Mouse (Mus musculus) heart, embryonic 15.5 days (tissue): ENCODE measurements at regions not wholly inside any gene's neighbourhood (a gene's known extent, or its start where the extent isn't known, plus 50 kb on each side); places are given as distances from the start of the nearest gene placed in this dataset.

Source experiments
- ATAC-seq: fragments of 200-750 bp; cut with Nextera tagmentation; replicated peaks from 2 replicates; pipeline ENCODE4 v1.8.0; 2017; ENCODE audit warnings: low read depth, moderate TSS enrichment; ENCODE audit not compliant: insufficient number of reproducible peaks, insufficient read depth, low FRiP score
- H3K27ac ChIP-seq: fragments of 300-500 bp; sonication (generic); 2 replicates; pipeline ENCODE4 v1.5.1; 2015; ENCODE audit warnings: mild to moderate bottlenecking, inconsistent platforms
- H3K27me3 ChIP-seq: fragments of 300-500 bp; sonication (generic); 2 replicates; pipeline ENCODE4 v1.6.1; 2015; ENCODE audit warnings: inconsistent platforms
- H3K36me3 ChIP-seq: fragments of 300-500 bp; sonication (generic); 2 replicates; pipeline ENCODE4 v1.6.1; 2015; ENCODE audit warnings: mild to moderate bottlenecking, inconsistent platforms
- H3K4me1 ChIP-seq: fragments of 300-500 bp; sonication (generic); replicated peaks from 2 replicates; pipeline ENCODE4 v1.6.1; 2015; ENCODE audit warnings: inconsistent platforms
- H3K4me2 ChIP-seq: fragments of 300-500 bp; sonication (generic); 2 replicates; pipeline ENCODE4 v1.6.1; 2015; ENCODE audit warnings: inconsistent platforms, mild to moderate bottlenecking, moderate library complexity
- H3K4me3 ChIP-seq: fragments of 300-500 bp; sonication (generic); 2 replicates; pipeline ENCODE4 v1.5.1; 2015; ENCODE audit warnings: mild to moderate bottlenecking, inconsistent platforms
- H3K9ac ChIP-seq: fragments of 300-500 bp; sonication (generic); 2 replicates; pipeline ENCODE4 v1.6.1; 2015; ENCODE audit warnings: mild to moderate bottlenecking, inconsistent platforms
- H3K9me3 ChIP-seq: fragments of 300-500 bp; sonication (generic); replicated peaks from 2 replicates; pipeline ENCODE4 v1.6.1; 2016; ENCODE audit warnings: inconsistent platforms
- WGBS: fragments of 180-500 bp; shearing (Covaris S2); methylation state at CpG from one replicate; pipeline ENCODE4 v1.1.7; 2015; ENCODE audit warnings: mixed read lengths; 5-methylcytosine and 5-hydroxymethylcytosine counted together

DNA sequence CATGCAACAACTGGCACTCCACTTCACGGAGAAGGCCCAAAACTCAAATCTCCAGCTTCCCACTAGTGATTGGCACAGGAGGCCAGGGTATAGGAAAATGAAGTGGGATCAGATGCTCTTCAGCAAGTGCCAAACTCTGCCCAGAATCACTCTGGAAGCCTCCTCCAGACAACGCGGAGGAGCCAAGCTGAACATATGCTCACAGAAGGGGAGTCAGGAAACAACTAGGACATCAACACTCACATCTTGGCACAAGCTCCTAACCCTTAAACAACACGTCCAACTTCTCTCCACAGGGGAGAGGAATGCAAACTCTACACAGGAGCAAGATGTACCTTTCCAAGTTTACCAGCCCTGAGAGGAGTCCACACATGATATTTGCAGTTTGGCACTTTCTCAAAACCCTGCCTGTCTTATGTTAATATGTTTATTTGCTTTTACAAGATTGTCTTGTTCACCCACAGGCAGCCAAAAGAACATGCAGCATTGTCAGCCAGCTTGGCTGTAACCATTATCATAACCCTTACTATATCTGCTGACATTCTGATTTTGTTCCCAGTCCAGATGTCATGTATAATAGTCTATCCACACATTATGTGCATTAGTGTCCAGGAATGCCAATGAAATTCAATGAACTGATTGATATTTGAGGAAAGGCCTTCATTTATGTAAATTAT lies 440.1 kb upstream of the B3galt2 start:
- ATAC-seq = no peak
- H3K9ac ChIP-seq = no peak overlapping the region
- no peaks in the 10 kb centered on the region for H3K36me3 ChIP-seq
- H3K4me3 ChIP-seq = no peak overlapping the region
- H3K4me1 ChIP-seq = no peaks in the 10 kb centered on the region; the same call in 1 of the 2 replicates
- H3K9me3 ChIP-seq = no peaks in the 10 kb centered on the region
- H3K27ac ChIP-seq = no peak overlapping the region
- no peaks in the 10 kb centered on the region for H3K27me3 ChIP-seq
- no peak overlapping the region for H3K4me2 ChIP-seq
- WGBS = 63% methylated on average over 4 of the region's 4 CpGs

DNA sequence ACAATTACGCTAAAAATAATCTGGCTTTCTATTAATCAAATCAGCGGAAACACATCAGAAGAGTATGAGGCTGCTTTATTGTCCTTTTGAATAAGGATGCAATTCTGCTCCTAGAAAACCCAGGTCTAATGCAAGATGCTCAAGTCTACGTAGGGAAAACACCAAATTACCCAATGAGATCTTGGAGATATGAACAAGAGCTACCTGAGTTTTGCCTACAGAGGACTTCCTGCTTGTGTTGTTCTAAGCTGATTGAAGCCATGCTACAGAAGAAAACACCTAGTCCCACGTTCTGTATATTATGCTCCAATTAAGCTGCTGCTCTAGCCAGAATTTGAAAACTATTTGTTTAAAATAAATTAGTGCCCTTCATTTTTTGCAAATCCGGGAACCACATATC lies 439.5 kb upstream of the B3galt2 start:
- ATAC-seq = no peak
- Histone ChIP-seq H3K36me3 (no peaks in the 10 kb centered on the region), H3K4me2 (no peak overlapping the region), H3K4me3 (no peak overlapping the region), H3K4me1 (no peaks in the 10 kb centered on the region; the same call in 1 of the 2 replicates), H3K27ac (no peak overlapping the region), H3K27me3 (no peaks in the 10 kb centered on the region), H3K9ac (no peak overlapping the region), H3K9me3 (no peaks in the 10 kb centered on the region)
- 77% methylated on average over 5 of the region's 5 CpGs for WGBS

GRCm38 (mm10) chr1:143202182-143202581 lies 438.3 kb upstream of the B3galt2 start:
- no peak overlapping the region for H3K27ac ChIP-seq
- ATAC-seq = no peak; the same call in 1 of the 2 replicates
- no peak overlapping the region for H3K4me3 ChIP-seq
- no peak overlapping the region for H3K9ac ChIP-seq
- WGBS = 50% methylated on average over 3 of the region's 3 CpGs
- no peaks in the 10 kb centered on the region for H3K27me3 ChIP-seq
- H3K9me3 ChIP-seq = no peaks in the 10 kb centered on the region
- H3K4me1 ChIP-seq = no peaks in the 10 kb centered on the region; the same call in 1 of the 2 replicates
- H3K4me2 ChIP-seq = no peak overlapping the region
- H3K36me3 ChIP-seq = no peaks in the 10 kb centered on the region

- Histone ChIP-seq H3K9ac (no peak overlapping the region), H3K4me2 (no peak overlapping the region), H3K36me3 (no peaks in the 10 kb centered on the region), H3K27me3 (no peaks in the 10 kb centered on the region), H3K9me3 (no peaks in the 10 kb centered on the region), H3K27ac (no peak overlapping the region), H3K4me3 (no peak overlapping the region), H3K4me1 (no peaks in the 10 kb centered on the region; the same call in 1 of the 2 replicates)
- ATAC-seq = no peak
Observed at GRCm38 (mm10) chr1:143204070-143204469, 436.4 kb upstream of the B3galt2 start.

- Histone ChIP-seq H3K9me3 (no peaks in the 10 kb centered on the region), H3K36me3 (no peaks in the 10 kb centered on the region), H3K4me2 (no peak overlapping the region), H3K9ac (no peak overlapping the region), H3K4me1 (no peaks in the 10 kb centered on the region), H3K4me3 (no peak overlapping the region), H3K27me3 (no peaks in the 10 kb centered on the region), H3K27ac (no peak overlapping the region)
- 87% methylated on average over 3 of the region's 3 CpGs for WGBS
- ATAC-seq = no peak
Observed at GRCm38 (mm10) chr1:143206995-143207394, 433.5 kb upstream of the B3galt2 start.

GRCm38 (mm10) chr1:143207399-143208065 lies 432.9 kb upstream of the B3galt2 start:
- Histone ChIP-seq H3K9ac (no peak overlapping the region), H3K36me3 (no peaks in the 10 kb centered on the region), H3K4me2 (no peak overlapping the region), H3K27ac (no peak overlapping the region), H3K27me3 (no peaks in the 10 kb centered on the region), H3K4me1 (no peaks in the 10 kb centered on the region), H3K4me3 (no peak overlapping the region), H3K9me3 (no peaks in the 10 kb centered on the region)
- no peak for ATAC-seq
- WGBS = 83% methylated on average over 6 of the region's 6 CpGs

DNA sequence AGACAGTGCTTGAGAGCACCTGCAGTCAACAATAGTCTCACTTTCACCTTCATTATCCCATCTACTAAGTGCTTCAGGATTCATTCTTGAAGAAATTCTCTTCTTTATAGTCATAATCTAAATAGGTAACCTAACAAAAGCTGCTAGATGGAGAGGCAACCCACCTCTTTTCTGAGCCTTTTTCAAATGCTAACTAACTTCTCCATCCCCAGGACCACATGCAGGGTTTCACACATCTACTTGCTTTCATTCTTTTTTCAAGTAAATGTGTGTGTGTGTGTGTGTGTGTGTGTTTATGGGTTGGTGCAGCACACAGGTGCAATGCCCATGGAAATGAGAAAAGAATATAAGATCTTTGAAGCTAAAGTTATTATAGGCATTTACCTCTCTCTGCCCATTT lies 423.1 kb upstream of the B3galt2 start:
- ATAC-seq = no peak

GRCm38 (mm10) chr1:143231969-143232368 lies 408.5 kb upstream of the B3galt2 start:
- no peak for ATAC-seq

More for the DNA sequence above, 423.1 kb upstream of the B3galt2 start:
- no peaks in the 10 kb centered on the region for H3K36me3 ChIP-seq
- no peak overlapping the region for H3K27ac ChIP-seq
- H3K27me3 ChIP-seq = no peaks in the 10 kb centered on the region
- H3K9ac ChIP-seq = no peak overlapping the region
- no peaks in the 10 kb centered on the region for H3K4me1 ChIP-seq
- H3K4me2 ChIP-seq = no peak overlapping the region
- H3K4me3 ChIP-seq = no peak overlapping the region
- H3K9me3 ChIP-seq = no peaks in the 10 kb centered on the region

DNA sequence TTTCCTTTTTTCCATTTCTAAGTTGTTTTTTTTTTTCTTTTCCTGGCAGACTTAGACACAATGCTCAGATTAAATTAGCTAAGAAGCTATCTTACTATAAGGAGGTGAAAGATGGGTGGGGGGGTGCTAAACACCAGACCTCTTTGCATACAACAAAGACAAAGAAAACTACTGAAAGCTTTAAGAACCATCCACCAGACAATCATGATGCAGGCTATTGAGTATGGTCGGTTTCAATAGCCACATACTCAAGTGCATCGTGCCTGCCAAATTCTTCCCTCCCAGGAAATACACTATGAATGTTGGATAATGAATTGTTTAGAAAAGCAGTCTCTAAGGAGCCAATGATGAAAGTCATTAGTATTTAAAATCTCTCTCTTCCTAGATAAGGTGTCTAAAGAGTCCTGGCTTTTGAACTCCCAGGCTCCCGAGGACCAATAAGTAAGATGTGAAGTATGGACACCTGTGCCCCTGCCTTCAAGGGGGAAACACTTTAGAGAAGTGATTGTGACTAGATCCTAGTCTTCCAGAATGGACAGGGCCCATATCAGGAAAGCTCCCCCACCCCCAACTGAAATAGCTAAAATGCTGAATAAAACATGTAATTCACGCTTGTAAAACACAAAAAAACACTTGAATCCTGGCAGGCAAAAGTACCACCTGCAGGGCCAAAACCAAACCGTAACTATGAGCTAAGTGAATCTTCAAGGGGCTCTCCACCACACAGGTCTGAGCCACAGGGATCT lies 381.8 kb upstream of the B3galt2 start:
- H3K4me1 ChIP-seq = no peaks in the 10 kb centered on the region
- H3K36me3 ChIP-seq = no peaks in the 10 kb centered on the region
- no peak overlapping the region for H3K4me2 ChIP-seq
- WGBS = 62% methylated on average over 5 of the region's 5 CpGs
- H3K4me3 ChIP-seq = no peak overlapping the region
- H3K27ac ChIP-seq = no peak overlapping the region
- no peaks in the 10 kb centered on the region for H3K27me3 ChIP-seq
- no peaks in the 10 kb centered on the region for H3K9me3 ChIP-seq
- H3K9ac ChIP-seq = no peak overlapping the region
- ATAC-seq = no peak

More at GRCm38 (mm10) chr1:143231969-143232368, 408.5 kb upstream of the B3galt2 start:
- H3K9ac ChIP-seq = no peak overlapping the region
- 84% methylated on average over 7 of the region's 7 CpGs for WGBS
- no peak overlapping the region for H3K27ac ChIP-seq
- no peaks in the 10 kb centered on the region for H3K9me3 ChIP-seq
- no peaks in the 10 kb centered on the region for H3K4me1 ChIP-seq
- H3K36me3 ChIP-seq = no peaks in the 10 kb centered on the region
- no peak overlapping the region for H3K4me3 ChIP-seq
- H3K4me2 ChIP-seq = no peak overlapping the region
- no peaks in the 10 kb centered on the region for H3K27me3 ChIP-seq

DNA sequence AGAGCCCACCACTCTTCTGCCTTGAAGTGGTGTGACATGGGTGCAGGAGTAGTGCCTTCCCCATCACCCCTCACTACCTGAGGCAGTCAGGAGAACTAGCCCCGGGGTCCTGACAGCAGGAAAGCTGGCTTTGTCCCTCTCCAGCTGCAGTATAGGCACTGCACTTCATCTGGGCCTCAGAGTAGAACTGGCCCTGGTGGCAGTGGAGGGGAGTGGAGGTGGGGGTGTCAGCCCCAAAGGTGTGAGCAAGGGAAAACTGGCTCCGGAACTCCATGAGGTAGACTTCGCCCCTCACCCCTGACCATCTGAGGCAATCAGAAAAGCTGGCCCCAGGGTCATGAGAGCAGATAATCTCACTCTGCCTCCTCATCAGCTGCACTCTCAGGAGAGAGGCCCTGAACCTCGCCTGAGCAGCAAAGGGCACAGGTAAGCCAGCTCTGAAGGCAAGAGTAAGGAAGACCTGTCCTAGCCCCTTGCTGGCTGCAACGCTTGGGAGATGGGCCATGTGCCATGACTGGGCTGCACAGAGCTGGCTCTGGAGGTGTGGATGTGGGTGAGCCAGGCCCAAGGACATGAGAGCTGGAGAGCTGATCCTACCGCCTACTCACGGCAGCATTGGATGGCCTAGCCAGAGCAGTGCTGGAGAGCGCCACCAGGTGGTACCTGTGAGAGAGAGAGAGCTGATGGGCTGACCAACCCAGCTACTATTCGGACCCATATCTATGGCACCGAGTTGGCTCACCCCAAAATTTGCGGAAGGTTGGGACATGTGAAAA lies 377.0 kb upstream of the B3galt2 start:
- no peaks in the 10 kb centered on the region for H3K9me3 ChIP-seq
- no peak overlapping the region for H3K4me2 ChIP-seq
- WGBS = 65% methylated on average over 11 of the region's 11 CpGs
- H3K27me3 ChIP-seq = no peaks in the 10 kb centered on the region
- H3K4me3 ChIP-seq = no peak overlapping the region
- H3K27ac ChIP-seq = no peak overlapping the region
- H3K36me3 ChIP-seq = no peaks in the 10 kb centered on the region
- ATAC-seq = no peak
- no peak overlapping the region for H3K9ac ChIP-seq
- H3K4me1 ChIP-seq = no peaks in the 10 kb centered on the region

DNA sequence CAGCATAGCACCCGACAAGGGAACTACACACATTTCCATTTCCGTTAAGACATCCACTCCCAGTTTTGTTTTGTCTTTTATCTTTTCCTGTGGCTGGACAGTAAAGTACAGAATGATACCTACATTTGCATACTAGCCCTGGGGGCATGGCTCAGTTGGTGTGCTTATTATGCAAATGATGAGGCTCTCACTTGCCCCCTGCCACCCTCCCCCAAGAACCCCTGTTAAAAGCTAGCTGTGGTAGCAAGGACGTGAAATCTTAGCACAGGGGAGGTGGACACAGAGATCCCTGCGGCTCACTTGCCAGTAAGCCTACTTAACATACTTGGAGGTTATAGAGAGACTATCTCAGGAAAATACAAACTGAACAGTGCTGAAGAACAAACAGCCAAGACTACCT lies 375.2 kb upstream of the B3galt2 start:
- Histone ChIP-seq H3K4me1 (no peaks in the 10 kb centered on the region), H3K27me3 (no peaks in the 10 kb centered on the region), H3K4me3 (no peak overlapping the region), H3K9me3 (no peaks in the 10 kb centered on the region), H3K9ac (no peak overlapping the region), H3K4me2 (no peak overlapping the region), H3K27ac (no peak overlapping the region), H3K36me3 (no peaks in the 10 kb centered on the region)
- ATAC-seq = no peak
- 64% methylated on average over 4 of the region's 4 CpGs for WGBS
